Mouse (Mus musculus): Measurements from ENCODE around the gene Cdan1. TPM values are rescaled to one million over a fixed set of nuclear protein-coding genes. Genes with fewer than 3 reads are reported as not detected.
"Not testable (repeated sequence)": the region's sequence is repeated elsewhere in the genome, so short reads cannot be mapped to it uniquely, and the experiment has no call there.

The Cdan1 gene
- polyA plus RNA-seq, 1 experiment: 51.4 TPM

- TF ChIP-seq POLR2A (IDR thresholded peaks at IDR 0.05; ENCODE audit: control insufficient read depth, low read depth, low read length) (no peak), CTCF (IDR thresholded peaks at IDR 0.05; ENCODE audit: control insufficient read depth, insufficient read depth, insufficient replicate concordance, low read depth, low read length) (no peak)
- Histone ChIP-seq H3K4me3 (ENCODE audit: control insufficient read depth, low read depth, low read length) (no peak overlapping the region), H3K27me3 (ENCODE audit: control insufficient read depth, insufficient read depth, low read length) (no peaks in the 10 kb centered on the region), H3K36me3 (ENCODE audit: control insufficient read depth, insufficient read depth, low read length) (no peaks in the 10 kb centered on the region; the same call in 1 of the 2 replicates), H3K4me1 (ENCODE audit: control insufficient read depth, insufficient read depth, low read length) (no peaks in the 10 kb centered on the region; the same call in 1 of the 2 replicates), H3K27ac (ENCODE audit: control insufficient read depth, insufficient read depth, low read depth, low read length) (no peak overlapping the region)
Observed at GRCm38 (mm10) chr2:120710154-120710553, 139.8 kb downstream of the Cdan1 start.

- Histone ChIP-seq H3K4me1 (ENCODE audit: control insufficient read depth, insufficient read depth, low read length) (no peaks in the 10 kb centered on the region; the same call in 1 of the 2 replicates), H3K27me3 (ENCODE audit: control insufficient read depth, insufficient read depth, low read length) (no peaks in the 10 kb centered on the region), H3K36me3 (ENCODE audit: control insufficient read depth, insufficient read depth, low read length) (no peaks in the 10 kb centered on the region), H3K27ac (ENCODE audit: control insufficient read depth, insufficient read depth, low read depth, low read length) (no peak overlapping the region), H3K4me3 (ENCODE audit: control insufficient read depth, low read depth, low read length) (no peak overlapping the region)
- no peak for TF ChIP-seq CTCF (IDR thresholded peaks at IDR 0.05; ENCODE audit: control insufficient read depth, insufficient read depth, insufficient replicate concordance, low read depth, low read length)
- TF ChIP-seq POLR2A (IDR thresholded peaks at IDR 0.05; ENCODE audit: control insufficient read depth, low read depth, low read length): no peak
Observed at GRCm38 (mm10) chr2:120707041-120707440, 142.9 kb downstream of the Cdan1 start.

GRCm38 (mm10) chr2:120702675-120703074 is 147.3 kb downstream of the Cdan1 start:
- H3K4me3 ChIP-seq (ENCODE audit: control insufficient read depth, low read depth, low read length): no peak overlapping the region
- no peak overlapping the region for H3K27ac ChIP-seq (ENCODE audit: control insufficient read depth, insufficient read depth, low read depth, low read length)
- H3K36me3 ChIP-seq (ENCODE audit: control insufficient read depth, insufficient read depth, low read length): no peaks in the 10 kb centered on the region
- TF ChIP-seq CTCF (IDR thresholded peaks at IDR 0.05; ENCODE audit: control insufficient read depth, insufficient read depth, insufficient replicate concordance, low read depth, low read length) (no peak), POLR2A (IDR thresholded peaks at IDR 0.05; ENCODE audit: control insufficient read depth, low read depth, low read length) (no peak)
- H3K4me1 ChIP-seq (ENCODE audit: control insufficient read depth, insufficient read depth, low read length): no peaks in the 10 kb centered on the region
- H3K27me3 ChIP-seq (ENCODE audit: control insufficient read depth, insufficient read depth, low read length): no peaks in the 10 kb centered on the region

- TF ChIP-seq CTCF (IDR thresholded peaks at IDR 0.05; ENCODE audit: control insufficient read depth, insufficient read depth, insufficient replicate concordance, low read depth, low read length) (no peak), POLR2A (IDR thresholded peaks at IDR 0.05; ENCODE audit: control insufficient read depth, low read depth, low read length) (no peak)
- H3K27ac ChIP-seq (ENCODE audit: control insufficient read depth, insufficient read depth, low read depth, low read length): no peak overlapping the region
Observed at GRCm38 (mm10) chr2:120700379-120700885, 149.5 kb downstream of the Cdan1 start.

GRCm38 (mm10) chr2:120697767-120698166 is 152.2 kb downstream of the Cdan1 start:
- no peak for TF ChIP-seq POLR2A (IDR thresholded peaks at IDR 0.05; ENCODE audit: control insufficient read depth, low read depth, low read length)
- no peak for TF ChIP-seq CTCF (IDR thresholded peaks at IDR 0.05; ENCODE audit: control insufficient read depth, insufficient read depth, insufficient replicate concordance, low read depth, low read length)
- Histone ChIP-seq H3K27ac (ENCODE audit: control insufficient read depth, insufficient read depth, low read depth, low read length) (no peak overlapping the region), H3K4me1 (ENCODE audit: control insufficient read depth, insufficient read depth, low read length) (peaks cover 2% of the 10 kb centered on the region; the same call in 1 of the 2 replicates), H3K36me3 (ENCODE audit: control insufficient read depth, insufficient read depth, low read length) (no peaks in the 10 kb centered on the region), H3K27me3 (ENCODE audit: control insufficient read depth, insufficient read depth, low read length) (no peaks in the 10 kb centered on the region), H3K4me3 (ENCODE audit: control insufficient read depth, low read depth, low read length) (no peak overlapping the region)

More at GRCm38 (mm10) chr2:120700379-120700885, 149.5 kb downstream of the Cdan1 start:
- Histone ChIP-seq H3K4me1 (ENCODE audit: control insufficient read depth, insufficient read depth, low read length) (no peaks in the 10 kb centered on the region; the same call in 1 of the 2 replicates), H3K27me3 (ENCODE audit: control insufficient read depth, insufficient read depth, low read length) (no peaks in the 10 kb centered on the region), H3K36me3 (ENCODE audit: control insufficient read depth, insufficient read depth, low read length) (no peaks in the 10 kb centered on the region), H3K4me3 (ENCODE audit: control insufficient read depth, low read depth, low read length) (no peak overlapping the region)

- H3K27me3 ChIP-seq (ENCODE audit: control insufficient read depth, insufficient read depth, low read length); H3K4me1 ChIP-seq (ENCODE audit: control insufficient read depth, insufficient read depth, low read length); H3K4me3 ChIP-seq (ENCODE audit: control insufficient read depth, low read depth, low read length); H3K27ac ChIP-seq (ENCODE audit: control insufficient read depth, insufficient read depth, low read depth, low read length); H3K36me3 ChIP-seq (ENCODE audit: control insufficient read depth, insufficient read depth, low read length): not testable (repeated sequence)
Observed at GRCm38 (mm10) chr2:120681151-120681550, 168.8 kb downstream of the Cdan1 start.

GRCm38 (mm10) chr2:120670253-120670652 is 179.7 kb downstream of the Cdan1 start:
- no peak overlapping the region for H3K4me3 ChIP-seq (ENCODE audit: control insufficient read depth, low read depth, low read length)
- H3K27me3 ChIP-seq (ENCODE audit: control insufficient read depth, insufficient read depth, low read length): no peaks in the 10 kb centered on the region
- no peaks in the 10 kb centered on the region for H3K4me1 ChIP-seq (ENCODE audit: control insufficient read depth, insufficient read depth, low read length)
- no peak for TF ChIP-seq POLR2A (IDR thresholded peaks at IDR 0.05; ENCODE audit: control insufficient read depth, low read depth, low read length)
- no peak for TF ChIP-seq CTCF (IDR thresholded peaks at IDR 0.05; ENCODE audit: control insufficient read depth, insufficient read depth, insufficient replicate concordance, low read depth, low read length)
- no peaks in the 10 kb centered on the region for H3K36me3 ChIP-seq (ENCODE audit: control insufficient read depth, insufficient read depth, low read length)
- no peak overlapping the region for H3K27ac ChIP-seq (ENCODE audit: control insufficient read depth, insufficient read depth, low read depth, low read length)

- H3K27me3 ChIP-seq (ENCODE audit: control insufficient read depth, insufficient read depth, low read length): no peaks in the 10 kb centered on the region
- H3K36me3 ChIP-seq (ENCODE audit: control insufficient read depth, insufficient read depth, low read length): no peaks in the 10 kb centered on the region
- H3K4me1 ChIP-seq (ENCODE audit: control insufficient read depth, insufficient read depth, low read length): no peaks in the 10 kb centered on the region
- H3K27ac ChIP-seq (ENCODE audit: control insufficient read depth, insufficient read depth, low read depth, low read length): no peak overlapping the region
- TF ChIP-seq CTCF (IDR thresholded peaks at IDR 0.05; ENCODE audit: control insufficient read depth, insufficient read depth, insufficient replicate concordance, low read depth, low read length) (no peak), POLR2A (IDR thresholded peaks at IDR 0.05; ENCODE audit: control insufficient read depth, low read depth, low read length) (no peak)
- no peak overlapping the region for H3K4me3 ChIP-seq (ENCODE audit: control insufficient read depth, low read depth, low read length)
Observed at GRCm38 (mm10) chr2:120667446-120667845, 182.5 kb downstream of the Cdan1 start.

Other genes starting within 250 kb of the Cdan1 start
- 3.0 and 5.0 TPM in 2 replicates for gene Haus2, start 240.7 kb downstream of the Cdan1 start, polyA plus RNA-seq (2012; rRNA removed)
- 217 and 232 TPM in 2 replicates for gene Lrrc57, start 240.6 kb downstream of the Cdan1 start, polyA plus RNA-seq (2012; rRNA removed)
- gene Stard9, start 221.0 kb downstream of the Cdan1 start, polyA plus RNA-seq (2012; rRNA removed): 26.9 and 28.7 TPM in 2 replicates
- gene Ttbk2, start 476 bp upstream of the Cdan1 start, polyA plus RNA-seq (2012; rRNA removed): 81.2 and 82.3 TPM in 2 replicates
- gene Ubr1, start 120.6 kb upstream of the Cdan1 start, polyA plus RNA-seq (2012; rRNA removed): 12.6 and 16.4 TPM in 2 replicates
- 2.2 and 3.6 TPM in 2 replicates for gene Tmem62, start 126.9 kb upstream of the Cdan1 start, polyA plus RNA-seq (2012; rRNA removed)
- gene Ccndbp1, start 158.3 kb upstream of the Cdan1 start, polyA plus RNA-seq (2012; rRNA removed): 11.0 and 11.7 TPM in 2 replicates
- not detected in 2 replicates for gene Epb42, start 186.9 kb upstream of the Cdan1 start, polyA plus RNA-seq (2012; rRNA removed)
- gene Tgm5, start 235.7 kb upstream of the Cdan1 start, polyA plus RNA-seq (2012; rRNA removed): not detected in 2 replicates